Mouse (Mus musculus) CH12.LX (cell line): Measurements from ENCODE around the gene Wnt9a.

Source experiments
- HCFC1 ChIP-seq: IDR thresholded peaks from 2 replicates; pipeline ENCODE4 v1.6.1; 2012; ENCODE audit warnings: low read depth, mild to moderate bottlenecking, inconsistent platforms, low read length, improper control_type of control experiment
- MAX ChIP-seq: IDR thresholded peaks from 2 replicates; pipeline ENCODE4 v1.6.1; 2011; ENCODE audit warnings: low read length, improper control_type of control experiment
- POLR2A ChIP-seq: IDR thresholded peaks from 2 replicates; pipeline ENCODE4 v1.6.1; 2011; ENCODE audit warnings: low read depth, mild to moderate bottlenecking, improper control_type of control experiment, low read length
- RCOR1 ChIP-seq: conservative IDR thresholded peaks from 2 replicates; pipeline ENCODE4 v1.6.1; 2012; ENCODE audit warnings: low read depth, mild to moderate bottlenecking, inconsistent platforms, low read length, improper control_type of control experiment

DNA sequence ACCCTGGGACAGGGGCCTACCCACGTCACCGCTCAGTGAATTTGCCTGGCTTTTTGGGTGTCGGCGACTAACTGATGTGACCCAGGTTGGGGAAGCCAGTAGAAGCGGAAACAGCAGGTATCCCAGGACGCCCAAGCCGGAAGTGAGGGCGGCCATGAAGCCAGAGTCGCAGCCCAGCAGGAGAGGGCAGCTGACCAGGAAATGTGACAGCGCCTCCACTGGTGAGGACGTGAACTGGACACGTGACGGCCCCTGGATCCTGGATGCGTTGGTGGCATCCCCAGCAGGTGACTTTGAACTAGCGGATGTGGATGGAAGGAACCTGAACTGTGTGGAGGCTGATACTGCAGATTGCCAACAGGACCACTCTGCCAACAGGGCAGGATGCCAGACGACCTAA, 68.7 kb downstream of the Wnt9a start, which contains the start of gene Prss38:
- no peak for TF ChIP-seq RCOR1
- no peak for TF ChIP-seq POLR2A
- TF ChIP-seq HCFC1 = no peak
- TF ChIP-seq MAX = no peak
